Mouse (Mus musculus) thymus, adult 2 months (tissue): ENCODE data around the gene Ncoa3.

Source experiments
- CTCF ChIP-seq: fragments of 200-500 bp; IDR thresholded peaks from 2 replicates; pipeline ENCODE4 v1.5.1; 2012; ENCODE audit warnings: mild to moderate bottlenecking, control low read depth, low read length, moderate library complexity, borderline replicate concordance; ENCODE audit not compliant: control insufficient read depth, poor library complexity, insufficient read depth; ENCODE audit errors: extremely low read depth
- POLR2A ChIP-seq: fragments of 200-500 bp; IDR thresholded peaks from 2 replicates; pipeline ENCODE4 v1.6.1; 2012; ENCODE audit warnings: mild to moderate bottlenecking, low read length, control low read depth, moderate library complexity; ENCODE audit not compliant: control insufficient read depth, poor library complexity, insufficient read depth; ENCODE audit errors: extremely low read depth

DNA sequence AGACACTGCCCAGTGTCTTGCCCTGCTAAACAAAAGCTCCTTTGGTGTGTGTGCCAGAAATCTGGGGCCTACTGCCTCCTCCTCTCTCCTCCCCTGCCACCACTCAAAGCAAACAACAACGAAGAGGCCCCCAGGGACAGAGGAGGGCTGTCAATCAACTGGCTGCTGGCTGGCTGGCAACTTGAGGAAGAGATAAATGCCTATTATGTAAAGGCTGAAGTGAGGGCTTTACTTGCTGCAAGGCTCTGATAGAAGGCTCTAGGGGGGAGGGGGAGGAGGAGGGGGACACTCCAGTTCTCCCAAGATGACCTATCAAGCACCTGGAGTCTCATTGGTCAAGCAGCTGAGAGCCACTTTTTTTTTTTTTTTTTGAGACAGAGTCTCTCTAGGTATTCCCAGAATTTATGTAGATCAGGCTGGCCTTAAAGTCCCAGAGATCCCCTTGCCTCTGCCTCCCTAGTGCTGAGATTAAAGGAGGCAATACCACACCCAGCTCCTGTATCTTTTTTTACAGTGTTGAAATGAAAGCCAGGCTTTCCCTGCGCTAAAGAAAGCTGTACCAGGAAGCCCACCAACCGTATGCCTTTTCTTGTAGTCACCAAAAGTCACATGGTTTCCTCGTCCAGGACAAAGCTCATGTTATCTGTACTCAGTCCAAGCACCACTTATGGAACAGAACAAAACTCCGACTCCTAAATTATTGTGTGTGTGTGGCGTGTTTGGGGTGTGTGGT lies 24.4 kb upstream of the Ncoa3 start:
- TF ChIP-seq CTCF (no peak), POLR2A (no peak)
